Mouse (Mus musculus): ENCODE measurements around the gene Glmn.

Glmn gene

DNA sequence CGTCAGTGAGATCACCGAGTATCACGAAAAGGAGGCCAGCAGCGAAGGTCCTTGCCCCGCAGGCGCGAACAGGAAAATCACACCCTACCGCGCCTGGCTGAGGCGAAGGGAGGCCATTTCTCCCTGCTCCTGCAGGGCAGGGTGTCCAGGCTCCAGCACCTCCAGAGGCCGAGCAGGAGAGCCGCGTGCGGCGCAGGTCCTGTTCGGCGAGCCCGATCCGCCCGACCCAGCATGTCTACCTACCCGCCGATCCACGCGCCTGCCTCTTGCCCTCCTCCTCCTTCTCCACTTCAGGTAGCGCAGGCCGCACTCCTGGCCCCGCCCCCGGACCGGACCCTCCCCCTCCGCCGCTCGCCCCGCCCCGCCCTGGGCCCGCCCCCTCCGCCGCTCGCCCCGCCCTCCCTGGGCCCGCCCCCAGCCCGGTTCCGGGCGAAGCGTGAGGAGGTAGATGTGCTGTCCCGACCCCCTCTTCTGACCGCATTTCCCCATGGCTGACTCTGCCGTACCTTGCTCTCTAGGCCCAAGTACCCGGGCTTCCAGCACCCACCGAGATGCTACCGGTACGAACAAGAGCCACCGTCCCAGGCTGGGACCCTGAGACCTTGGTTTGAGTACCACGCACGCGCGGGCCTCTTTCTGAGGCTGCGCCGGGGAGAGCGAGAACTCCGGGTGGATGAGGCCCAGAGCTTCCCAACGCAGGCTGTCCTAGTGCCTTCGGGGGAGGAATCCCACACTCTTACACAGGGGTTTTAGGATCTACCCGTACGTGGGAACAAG lies at the start of gene Glmn, which contains the start of gene Rpap2:
TSS of gene Glmn (minus strand) at position 588 of the 777 bp plus-strand sequence.
TSS of gene Rpap2 (plus strand) at position 73 of the 777 bp plus-strand sequence.
- DNase-seq (ENCODE audit: low read depth, low spot score), result peak; percentile 76

DNA sequence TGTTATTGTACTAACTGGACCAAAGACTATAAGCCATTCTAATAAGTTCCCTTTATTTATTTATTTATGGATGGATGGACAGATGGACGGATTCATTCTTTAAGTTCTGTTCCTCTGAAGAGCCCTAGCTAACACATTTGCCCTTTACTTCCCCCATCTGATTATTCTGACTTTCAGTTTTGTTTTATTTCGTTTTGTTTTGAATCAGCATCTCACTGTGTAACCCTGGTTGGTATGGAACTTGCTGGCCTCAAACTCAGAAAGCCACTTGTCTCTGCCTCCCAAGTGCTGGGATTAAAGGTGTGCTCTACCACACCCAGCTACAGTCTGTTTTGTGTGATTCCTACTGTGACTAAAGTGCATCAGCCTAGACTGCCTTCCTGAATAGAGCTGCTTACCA lies 48.2 kb upstream of the Glmn start:
- no peak for DNase-seq (ENCODE audit: low read depth, low spot score)

DNA sequence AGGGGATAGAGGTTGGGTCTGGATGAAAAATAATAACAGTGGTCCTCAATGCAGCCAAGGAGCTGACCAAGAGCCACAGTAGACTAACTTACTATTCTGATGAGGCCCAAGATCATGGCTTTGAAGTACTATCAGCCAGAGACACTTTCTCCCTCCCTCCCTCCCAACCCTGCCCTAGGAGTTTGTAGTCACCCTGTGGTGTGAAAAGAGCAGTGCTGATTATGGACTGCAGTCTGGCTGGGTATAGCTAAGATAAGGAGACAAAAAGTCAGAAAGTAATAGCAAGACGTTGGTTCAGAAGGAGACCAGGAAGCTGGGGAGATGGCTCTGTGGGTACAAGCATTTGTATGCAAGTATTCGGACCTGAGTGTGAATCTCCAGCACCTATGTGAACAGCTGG lies 46.9 kb upstream of the Glmn start:
- no peak for DNase-seq (ENCODE audit: low read depth, low spot score)

DNA sequence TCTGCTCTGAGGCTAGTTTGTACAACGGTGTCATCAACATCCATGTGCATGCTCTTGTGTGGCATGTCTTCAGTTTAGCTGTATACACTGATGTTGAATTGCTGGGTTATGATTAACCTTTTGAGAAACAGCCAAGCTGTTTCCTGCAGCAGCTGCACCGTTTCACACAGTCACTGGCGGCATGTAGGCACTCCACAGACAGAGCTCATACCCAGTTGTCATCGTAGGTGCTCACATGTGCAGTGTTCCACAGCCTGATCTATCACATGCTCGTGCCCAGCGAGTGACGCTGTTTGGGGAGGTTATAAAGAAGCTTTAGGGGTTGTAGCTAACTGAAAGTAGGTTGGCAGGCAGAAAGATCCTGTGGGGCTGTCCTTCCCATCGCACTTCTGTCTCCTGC lies 40.7 kb upstream of the Glmn start:
- no peak for DNase-seq (ENCODE audit: low read depth, low spot score)

DNA sequence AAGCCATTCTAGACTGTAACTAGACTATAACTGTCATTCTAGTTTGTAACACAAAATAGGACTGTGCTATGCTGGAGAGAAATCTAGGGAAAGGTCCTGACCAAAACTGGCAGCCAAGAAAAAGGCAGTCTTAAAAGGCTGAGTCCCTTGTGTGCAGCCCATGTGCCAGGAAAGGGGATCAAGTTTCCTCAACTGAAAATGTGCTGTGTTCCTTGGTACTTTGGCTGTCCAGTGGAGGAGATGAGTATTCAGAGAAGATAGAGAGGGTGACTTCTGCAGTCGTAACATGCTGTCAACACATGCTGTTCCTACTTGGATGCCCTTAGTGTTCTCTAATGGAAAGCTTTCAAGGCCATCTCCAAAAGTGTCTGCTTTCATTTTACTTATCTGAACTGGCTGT lies 39.4 kb upstream of the Glmn start:
- no peak for DNase-seq (ENCODE audit: low read depth, low spot score)

DNA sequence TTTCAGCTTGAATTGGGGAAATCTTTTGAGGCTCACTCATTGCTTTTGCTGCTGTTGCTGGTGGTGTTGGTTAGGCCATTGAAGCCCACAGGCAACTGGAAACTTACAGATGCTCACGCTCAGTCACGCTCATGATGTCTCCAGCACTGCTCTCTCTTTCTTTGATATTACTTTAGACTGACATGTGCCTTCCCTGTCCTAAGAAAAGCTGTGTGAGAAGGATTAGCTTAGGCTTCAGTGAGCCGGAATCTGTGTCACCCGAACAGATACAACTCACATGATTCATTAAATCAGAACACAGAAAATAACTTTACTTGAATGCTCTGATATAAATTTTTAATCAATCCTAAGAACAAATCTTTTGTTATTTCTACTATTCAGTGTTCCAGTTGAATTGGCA lies 36.0 kb upstream of the Glmn start:
- DNase-seq (ENCODE audit: low read depth, low spot score), result no peak

- no peak for DNase-seq (ENCODE audit: low read depth, low spot score)
Measured at GRCm38 (mm10) chr5:107621327-107621726, 23.6 kb upstream of the Glmn start.

GRCm38 (mm10) chr5:107617986-107618385 lies 20.3 kb upstream of the Glmn start:
- DNase-seq (ENCODE audit: low read depth, low spot score), result no peak

DNA sequence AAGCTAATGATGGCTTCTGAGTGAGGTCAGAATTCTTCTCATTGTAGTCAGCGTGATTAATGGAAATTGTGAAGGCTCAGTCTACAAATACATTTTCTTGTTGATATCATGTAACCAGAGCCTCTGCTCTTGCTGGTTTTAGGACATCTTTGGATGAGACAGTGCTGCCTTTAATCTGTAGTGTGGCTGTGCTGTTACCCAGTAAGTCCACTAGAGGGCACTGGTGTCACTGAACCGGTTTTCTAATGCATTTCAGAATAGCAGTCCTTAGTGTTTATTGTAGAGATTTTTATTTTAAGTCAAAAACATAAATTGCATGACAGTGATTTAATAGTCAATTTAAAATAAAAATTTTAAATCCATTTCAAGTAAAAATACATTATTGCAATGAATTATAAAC lies 13.5 kb upstream of the Glmn start:
- peak; percentile 45 for DNase-seq (ENCODE audit: low read depth, low spot score)

DNA sequence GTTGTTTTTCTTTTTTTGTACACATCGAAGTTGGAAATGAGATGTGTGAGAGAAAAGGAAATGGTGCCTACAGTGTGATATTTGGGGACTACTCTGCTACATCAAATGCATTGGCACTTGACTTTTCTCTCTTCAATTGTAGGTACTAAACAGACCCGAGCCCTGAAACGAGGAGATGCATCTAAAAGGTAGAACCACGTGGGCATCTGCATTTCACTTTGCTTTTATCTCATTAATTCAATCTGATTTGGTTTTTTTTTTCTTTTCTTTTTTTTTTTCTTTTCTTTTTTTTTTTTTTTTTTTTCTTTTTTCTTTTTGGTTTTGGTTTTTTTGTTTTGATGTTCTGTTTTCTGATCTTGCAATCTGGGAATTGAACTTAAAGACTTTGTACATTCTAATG lies 692 bp upstream of the Glmn start:
- no peak for DNase-seq (ENCODE audit: low read depth, low spot score)

DNA sequence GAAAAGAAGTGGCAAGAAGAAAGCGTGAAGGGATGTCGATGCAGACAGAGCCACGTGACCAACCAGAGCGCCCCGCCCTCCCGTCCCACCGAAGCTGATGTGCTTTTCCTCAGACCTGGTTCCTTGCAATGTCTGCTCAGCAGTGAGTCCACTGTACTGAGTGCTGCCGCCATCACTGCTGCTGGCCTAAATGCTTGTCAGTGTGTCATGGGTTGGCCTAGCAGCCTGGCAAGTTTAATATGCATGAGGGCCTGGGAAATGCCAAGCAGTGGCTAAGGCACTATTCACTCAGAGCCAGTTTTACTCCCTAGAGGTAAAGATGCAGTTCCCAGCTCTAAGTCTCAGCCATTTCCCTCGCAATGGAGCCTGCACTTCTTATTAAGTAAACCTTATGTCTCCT lies 28.5 kb downstream of the Glmn start:
- no peak for DNase-seq (ENCODE audit: low read depth, low spot score)

- no peak for DNase-seq (ENCODE audit: low read depth, low spot score)
Measured at GRCm38 (mm10) chr5:107556969-107557368, 40.7 kb downstream of the Glmn start.

- no peak for DNase-seq (ENCODE audit: low read depth, low spot score)
Measured at GRCm38 (mm10) chr5:107554336-107554735, 43.4 kb downstream of the Glmn start.

DNA sequence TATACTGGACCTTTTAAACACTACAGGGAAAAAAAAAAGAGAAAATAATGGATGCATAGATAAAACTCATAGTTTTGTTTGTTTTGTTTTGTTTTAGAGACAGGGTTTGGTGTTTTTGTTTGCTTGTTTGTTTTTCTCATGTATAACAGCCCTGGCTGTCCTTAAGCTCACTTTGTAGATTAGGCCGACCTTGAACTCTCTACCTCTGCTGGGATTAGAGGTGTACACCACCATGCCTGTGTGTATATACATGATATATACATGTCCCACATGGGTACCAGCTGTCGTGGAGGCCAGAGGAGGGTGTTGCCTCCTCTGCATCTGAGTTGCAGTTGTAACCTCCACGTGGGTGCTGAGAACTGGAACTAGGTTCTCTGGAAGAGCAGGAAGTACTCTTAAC lies 49.2 kb downstream of the Glmn start:
- DNase-seq (ENCODE audit: low read depth, low spot score), result no peak

DNA sequence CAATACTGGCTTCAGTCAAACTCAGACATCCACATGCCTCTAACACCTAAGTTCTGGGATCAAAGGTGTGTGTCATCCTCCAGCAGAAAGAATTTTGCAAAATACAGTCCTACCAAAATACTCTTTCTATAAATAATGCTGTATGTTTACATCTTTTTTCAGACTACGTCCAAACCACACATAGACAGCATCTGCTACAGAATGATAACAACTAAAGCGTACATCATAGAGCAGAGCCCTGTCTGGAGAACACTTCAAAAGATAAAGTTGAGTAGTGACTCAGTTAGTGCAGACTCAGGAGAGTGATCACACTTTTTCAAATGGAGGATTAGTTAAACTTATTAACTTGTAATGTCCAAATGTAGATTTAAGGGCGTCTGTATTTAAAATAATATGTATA lies 49.7 kb downstream of the Glmn start:
- no peak for DNase-seq (ENCODE audit: low read depth, low spot score)

GRCm38 (mm10) chr5:107545927-107546326 lies 51.8 kb downstream of the Glmn start:
- no peak for DNase-seq (ENCODE audit: low read depth, low spot score)

DNA sequence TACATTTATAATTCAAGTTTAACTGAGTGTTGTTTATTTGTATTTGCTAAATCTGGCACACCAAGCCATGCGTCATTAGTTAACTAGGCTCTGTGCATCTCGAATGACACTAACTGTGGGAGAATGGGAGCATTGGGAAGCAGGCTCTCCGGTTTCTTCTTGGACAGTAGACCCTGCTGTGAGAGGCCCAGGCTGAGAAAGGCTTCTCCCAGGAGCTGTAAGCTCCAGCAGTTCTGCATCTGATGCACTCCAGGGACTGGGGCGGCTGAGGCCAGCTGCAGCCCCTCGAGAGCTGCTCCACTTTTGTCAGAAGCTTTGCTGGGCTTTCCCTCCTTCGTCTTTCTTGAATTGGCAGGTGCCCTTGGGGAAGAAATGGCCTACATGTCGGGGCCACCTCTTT lies 56.0 kb downstream of the Glmn start:
- DNase-seq (ENCODE audit: low read depth, low spot score), result no peak

DNA sequence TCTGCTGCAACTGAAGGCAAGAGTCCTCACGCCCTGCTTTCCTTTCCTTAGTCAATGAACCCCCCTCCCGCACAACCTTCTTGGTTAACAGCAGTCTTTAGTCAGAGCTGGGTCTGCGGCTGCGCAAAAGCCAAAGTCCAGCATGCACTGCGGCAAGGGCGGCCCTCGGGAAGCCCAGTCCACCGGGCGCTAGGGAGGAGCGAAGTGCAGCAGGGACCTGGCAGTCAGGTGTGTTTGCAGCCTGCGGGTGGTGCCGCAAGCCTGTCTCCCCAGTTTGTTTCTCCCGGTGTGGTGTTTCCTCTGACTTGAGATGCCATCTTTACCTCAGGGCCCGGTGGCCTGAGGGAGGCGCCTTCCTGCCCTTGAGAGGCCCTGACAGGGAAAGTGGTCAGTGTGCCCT lies 63.1 kb downstream of the Glmn start, which contains the start of gene 1700028K03Rik:
TSS of gene 1700028K03Rik (plus strand) at position 129 of the 400 bp plus-strand sequence.
- no peak for DNase-seq (ENCODE audit: low read depth, low spot score)

- no peak for DNase-seq (ENCODE audit: low read depth, low spot score)
Measured at GRCm38 (mm10) chr5:107533590-107533989, 64.1 kb downstream of the Glmn start.

GRCm38 (mm10) chr5:107528856-107529255 lies 68.8 kb downstream of the Glmn start:
- DNase-seq (ENCODE audit: low read depth, low spot score), result no peak

DNA sequence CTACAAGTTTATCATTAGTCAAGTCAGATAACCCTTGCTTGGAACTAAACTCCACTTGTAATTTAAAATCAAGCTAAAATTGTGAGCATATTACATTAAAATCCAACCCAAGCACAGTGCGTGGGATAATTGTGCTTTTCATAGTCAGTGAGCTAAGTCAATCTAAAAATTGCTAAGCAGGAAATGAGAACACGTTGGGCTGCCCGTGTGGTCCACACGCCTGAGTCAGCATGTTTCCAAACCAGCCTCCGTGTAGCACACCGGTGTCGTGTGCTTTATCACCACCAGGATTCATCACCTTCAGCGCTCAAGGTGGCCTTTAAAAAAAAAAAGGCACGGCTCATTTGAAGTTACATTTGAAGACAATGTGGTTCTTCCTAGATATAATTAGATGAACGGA lies 73.4 kb downstream of the Glmn start:
- DNase-seq (ENCODE audit: low read depth, low spot score), result no peak

DNA sequence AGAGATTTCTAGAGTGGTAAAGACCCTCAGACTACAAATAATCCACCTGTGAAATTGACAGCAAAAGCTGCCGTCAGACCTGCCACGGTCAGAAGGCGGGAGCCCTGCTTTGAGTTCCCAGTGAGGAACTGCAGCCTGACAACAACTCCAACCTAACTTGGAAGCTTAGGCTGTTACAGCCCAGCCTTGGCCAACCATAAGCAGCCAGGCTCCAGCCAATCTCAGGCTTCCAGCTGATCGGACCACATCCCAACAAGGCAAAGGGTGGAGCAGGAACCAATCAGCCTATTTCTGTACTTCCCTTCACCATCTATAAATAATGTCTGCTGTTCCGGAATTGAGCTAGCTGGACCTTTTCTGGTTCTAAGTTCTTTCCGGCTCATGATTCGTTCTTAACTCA lies 75.8 kb downstream of the Glmn start:
- DNase-seq (ENCODE audit: low read depth, low spot score), result no peak

- no peak for DNase-seq (ENCODE audit: low read depth, low spot score)
Measured at GRCm38 (mm10) chr5:107521386-107521785, 76.3 kb downstream of the Glmn start.

DNA sequence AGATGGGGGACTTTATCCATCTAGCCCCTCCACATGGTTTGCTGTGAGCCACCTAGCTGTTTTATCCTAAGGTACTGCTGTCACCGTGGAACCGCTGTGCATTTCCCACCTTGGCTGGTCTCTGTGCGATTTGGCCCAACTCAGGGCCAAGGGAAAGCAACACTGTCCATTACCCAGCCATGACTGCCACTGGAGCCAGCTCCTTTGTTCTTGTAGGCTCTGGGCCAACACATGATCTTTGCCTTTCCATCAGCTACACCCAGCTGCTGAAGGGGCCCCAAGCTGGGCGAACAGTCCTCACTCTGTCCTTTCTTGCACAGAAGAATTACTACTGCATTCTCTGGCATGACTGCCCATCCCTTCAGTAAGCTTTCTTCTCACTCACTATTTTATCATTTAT lies 79.1 kb downstream of the Glmn start:
- no peak for DNase-seq (ENCODE audit: low read depth, low spot score)
